Mouse (Mus musculus): ENCODE data around the gene Olfr1105.

DNA sequence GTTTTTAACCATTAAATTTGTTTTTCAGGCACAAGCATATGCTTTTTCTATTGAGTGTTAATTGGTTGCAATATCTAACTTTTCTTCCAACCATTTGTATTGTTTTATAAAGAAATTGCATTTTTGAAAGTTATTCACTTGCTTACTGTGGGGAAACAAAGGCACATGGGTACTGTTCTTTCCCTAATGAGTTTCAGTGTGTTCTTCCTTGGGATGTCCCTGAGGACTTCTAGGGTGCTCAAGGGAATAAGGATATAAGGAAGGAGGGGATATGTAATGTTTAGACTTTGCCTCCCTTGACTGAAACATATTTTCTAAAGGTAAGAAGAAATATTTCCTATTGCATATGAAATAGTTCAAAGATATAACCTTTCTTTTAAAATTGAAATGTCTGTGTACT, 38.2 kb downstream of the Olfr1105 start, which contains the start of gene Olfr1102:
- TF ChIP-seq USF1 (IDR thresholded peaks at IDR 0.05; ENCODE audit: low read depth) (no peak), POLR2A (IDR thresholded peaks at IDR 0.05; ENCODE audit: insufficient read length, low read depth) (no peak), MAX (IDR thresholded peaks at IDR 0.05; ENCODE audit: low read depth) (no peak), POLR2AphosphoS2 (IDR thresholded peaks at IDR 0.05; ENCODE audit: insufficient read length, low read depth) (no peak), TCF12 (IDR thresholded peaks at IDR 0.05; ENCODE audit: insufficient read depth, poor library complexity, severe bottlenecking) (no peak), E2F4 (IDR thresholded peaks at IDR 0.05; ENCODE audit: insufficient read depth) (no peak), REST (IDR thresholded peaks at IDR 0.05; ENCODE audit: insufficient read depth, insufficient read length) (no peak), SRF (IDR thresholded peaks at IDR 0.05; ENCODE audit: control insufficient read depth, insufficient read length, low read depth) (no peak), TCF3 (IDR thresholded peaks at IDR 0.05; ENCODE audit: insufficient read length, low read depth) (no peak)
